Mouse (Mus musculus) kidney, postnatal 0 days (tissue): Measurements from ENCODE around the gene Cdhr4. TPM values are rescaled to one million over a fixed set of nuclear protein-coding genes. Genes with fewer than 3 reads are reported as not detected.

Source experiments
- ATAC-seq: fragments of 200-750 bp; cut with Nextera tagmentation; replicated peaks from 2 replicates; pipeline ENCODE4 v1.8.0; 2017; ENCODE audit warnings: low read depth, moderate number of reproducible peaks, moderate TSS enrichment, moderate library complexity; ENCODE audit not compliant: low FRiP score
- DNase-seq: peaks from one replicate; pipeline ENCODE4 v3.0.0-alpha.2; 2016; ENCODE audit warnings: low spot score
- H3K27ac ChIP-seq: fragments of 300-500 bp; sonication (generic); 2 replicates; pipeline ENCODE4 v1.5.1; 2014; ENCODE audit warnings: mild to moderate bottlenecking
- H3K27me3 ChIP-seq: fragments of 300-500 bp; sonication (generic); 2 replicates; pipeline ENCODE4 v1.6.1; 2014; ENCODE audit warnings: low read length, mixed read lengths; ENCODE audit not compliant: insufficient read depth
- H3K36me3 ChIP-seq: fragments of 300-500 bp; sonication (generic); 2 replicates; pipeline ENCODE4 v1.6.1; 2014; ENCODE audit warnings: low read length, mixed read lengths; ENCODE audit not compliant: insufficient read depth
- H3K4me1 ChIP-seq: fragments of 300-500 bp; sonication (generic); replicated peaks from 2 replicates; pipeline ENCODE4 v1.6.1; 2014; ENCODE audit warnings: antibody characterized with exemption, low read length, mixed read lengths; ENCODE audit not compliant: insufficient read depth
- H3K4me2 ChIP-seq: fragments of 300-500 bp; sonication (generic); 2 replicates; pipeline ENCODE4 v1.6.1; 2014; ENCODE audit warnings: mild to moderate bottlenecking, low read length, moderate library complexity, mixed read lengths
- H3K4me3 ChIP-seq: fragments of 300-500 bp; sonication (generic); replicated peaks from 2 replicates; pipeline ENCODE4 v1.5.1; 2014; ENCODE audit warnings: low read depth, low read length
- H3K9ac ChIP-seq: fragments of 300-500 bp; sonication (generic); 2 replicates; pipeline ENCODE4 v1.6.1; 2014; ENCODE audit warnings: low read depth, low read length
- H3K9me3 ChIP-seq: fragments of 300-500 bp; sonication (generic); replicated peaks from 2 replicates; pipeline ENCODE4 v1.6.1; 2016; ENCODE audit warnings: low read length, inconsistent platforms, mixed read lengths
- CTCF ChIP-seq: IDR thresholded peaks from 2 replicates; pipeline ENCODE4 v1.5.1; 2016; ENCODE audit warnings: antibody characterized with exemption, low read depth, mild to moderate bottlenecking, moderate library complexity
- WGBS: fragments of 180-500 bp; shearing (Covaris S2); extraction: QIAGEN DNeasy Blood & Tissue Kit; methylation state at CpG from one replicate; pipeline ENCODE4 v1.1.7; 2014; 5-methylcytosine and 5-hydroxymethylcytosine counted together
- polyA plus RNA-seq: library from polyadenylated mRNA; unstranded; fragments of >200 nt; fragmentation: Nextera tagmentation; extraction: Ambion mirVana; gene quantifications from 2 replicates; pipeline ENCODE4 v1.2.1, GENCODE M21; 2015

The Cdhr4 gene
- polyA plus RNA-seq, result 2.9 and 4.0 TPM in 2 replicates

DNA sequence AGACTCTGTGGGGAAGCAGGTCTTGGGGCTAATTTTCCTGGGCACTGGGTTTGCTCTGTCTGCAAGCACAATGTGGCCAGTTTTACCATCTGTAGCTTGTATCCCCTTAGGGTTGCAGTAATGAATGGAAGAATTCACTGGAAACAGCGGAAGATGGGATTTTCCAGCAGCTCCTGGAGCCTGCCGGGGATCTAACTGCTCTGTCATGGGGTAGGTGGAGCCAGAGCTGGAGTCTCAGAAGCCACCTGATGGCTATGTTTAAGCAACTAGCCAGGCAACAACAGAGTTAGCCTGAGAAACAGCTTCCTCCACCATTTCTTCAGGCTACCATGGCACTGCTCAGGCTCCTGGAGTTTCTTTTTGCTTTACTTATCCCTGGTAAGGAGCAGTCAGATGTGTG lies at the start of gene Cdhr4:
Gene Cdhr4, plus strand, starts transcription at position 301 of the 400 bp plus-strand sequence.
- WGBS, result 70% methylated on average over 2 of the region's 2 CpGs
- H3K4me2 ChIP-seq, result no peak within 1 kb of the TSS
- no peaks in the 10 kb centered on the region for H3K9me3 ChIP-seq
- H3K4me1 ChIP-seq, result no peaks in the 10 kb centered on the region
- no peak for TF ChIP-seq CTCF
- H3K36me3 ChIP-seq, result no peaks in the 10 kb centered on the region
- H3K4me3 ChIP-seq, result no peak within 1 kb of the TSS
- ATAC-seq (no peak), DNase-seq (no peak)
- H3K27me3 ChIP-seq, result no peaks in the 10 kb centered on the region
- H3K27ac ChIP-seq, result no peak within 1 kb of the TSS
- H3K9ac ChIP-seq, result no peak within 1 kb of the TSS

DNA sequence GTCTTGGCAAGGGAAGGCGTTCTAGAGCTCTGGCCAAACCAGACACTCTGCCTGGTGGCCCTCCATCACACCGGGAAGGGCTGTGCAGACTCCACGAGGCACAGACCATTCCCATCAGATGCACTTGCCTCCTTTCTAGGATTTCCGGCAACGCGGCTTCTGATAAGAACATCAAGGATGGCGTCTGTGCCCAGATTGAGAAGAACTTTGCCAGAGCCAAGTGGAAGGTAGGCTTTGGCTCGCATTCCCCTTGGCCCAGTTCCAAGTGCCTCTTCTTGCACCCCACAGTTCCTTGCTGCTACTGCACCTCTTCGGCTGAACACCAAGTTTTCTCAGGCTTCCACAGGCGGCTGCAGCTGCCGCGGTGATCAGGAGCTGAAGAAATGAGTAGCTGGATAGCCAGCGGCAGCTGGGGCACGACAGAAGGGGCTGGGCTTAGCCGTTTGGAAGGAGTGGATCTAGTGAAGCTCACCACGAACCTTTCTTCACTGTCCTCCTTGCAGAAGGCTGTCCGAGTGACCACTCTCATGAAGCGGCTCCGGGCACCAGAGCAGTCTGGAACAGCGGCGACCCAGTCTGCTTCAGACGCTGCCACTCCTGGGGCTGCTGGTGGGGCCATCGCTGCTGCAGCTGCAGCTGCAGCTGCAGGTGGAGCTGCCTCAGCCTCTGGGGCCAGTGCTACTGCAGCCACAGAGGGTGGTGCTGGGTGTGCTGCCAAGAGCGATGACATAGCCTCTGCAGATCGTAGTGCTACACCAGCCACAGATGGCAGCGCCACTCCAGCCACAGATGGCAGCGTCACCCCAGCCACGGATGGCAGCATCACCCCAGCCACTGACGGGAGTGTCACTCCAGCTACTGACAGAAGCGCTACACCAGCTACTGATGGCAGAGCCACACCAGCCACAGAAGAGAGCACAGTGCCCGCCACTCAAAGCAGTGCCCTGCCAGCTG lies 44.8 kb upstream of the Cdhr4 start:
- no peak overlapping the region for H3K4me3 ChIP-seq
- DNase-seq (no peak), ATAC-seq (no peak)
- no peak overlapping the region for H3K4me2 ChIP-seq
- no peak for TF ChIP-seq CTCF
- no peaks in the 10 kb centered on the region for H3K27me3 ChIP-seq
- no peaks in the 10 kb centered on the region for H3K36me3 ChIP-seq
- no peak overlapping the region for H3K9ac ChIP-seq
- no peaks in the 10 kb centered on the region for H3K9me3 ChIP-seq
- no peaks in the 10 kb centered on the region for H3K4me1 ChIP-seq
- WGBS, result 87% methylated on average over 31 of the region's 31 CpGs
- no peak overlapping the region for H3K27ac ChIP-seq

DNA sequence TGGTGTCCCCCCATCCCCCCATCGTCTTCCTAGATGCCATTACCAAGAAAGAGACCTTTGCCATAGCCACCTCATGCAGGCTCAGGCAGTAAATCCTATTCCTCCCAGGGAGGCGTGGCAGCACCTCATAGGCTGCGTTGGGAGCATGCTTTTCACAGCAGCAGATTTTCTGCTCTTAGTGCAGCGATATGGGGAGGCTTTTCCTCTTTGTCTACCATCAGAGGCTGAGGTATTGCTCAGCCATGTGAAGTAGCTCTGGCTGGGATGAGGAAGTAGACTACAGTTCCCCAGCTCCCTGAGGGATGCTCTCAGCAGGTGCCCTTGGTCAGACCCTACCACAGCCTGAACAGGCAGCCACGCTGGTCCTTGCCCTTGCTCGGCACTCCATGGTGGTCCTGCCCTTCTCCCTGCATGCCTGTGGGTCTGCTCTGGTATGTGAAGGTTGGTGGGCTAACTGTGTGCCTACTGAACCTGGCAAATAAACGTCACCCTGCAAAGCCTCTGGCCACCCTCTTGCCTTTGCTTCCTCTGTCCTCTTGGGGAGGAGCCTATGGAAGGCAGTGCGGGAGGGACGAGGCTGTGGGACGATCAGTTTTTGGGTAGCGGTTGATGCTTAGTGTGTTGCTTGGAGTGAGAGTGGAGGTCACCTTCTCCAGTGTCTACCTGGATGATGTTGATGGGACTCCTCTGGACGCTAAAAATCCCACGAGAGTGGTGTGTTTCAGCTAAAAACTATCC lies 42.9 kb upstream of the Cdhr4 start:
- no peak overlapping the region for H3K4me3 ChIP-seq
- ATAC-seq (no peak), DNase-seq (no peak)
- no peaks in the 10 kb centered on the region for H3K4me1 ChIP-seq
- 83% methylated on average over 13 of the region's 13 CpGs for WGBS
- no peak overlapping the region for H3K27ac ChIP-seq
- no peaks in the 10 kb centered on the region for H3K9me3 ChIP-seq
- no peaks in the 10 kb centered on the region for H3K27me3 ChIP-seq
- no peak overlapping the region for H3K4me2 ChIP-seq
- no peak overlapping the region for H3K9ac ChIP-seq
- TF ChIP-seq CTCF, result no peak
- H3K36me3 ChIP-seq, result no peaks in the 10 kb centered on the region

DNA sequence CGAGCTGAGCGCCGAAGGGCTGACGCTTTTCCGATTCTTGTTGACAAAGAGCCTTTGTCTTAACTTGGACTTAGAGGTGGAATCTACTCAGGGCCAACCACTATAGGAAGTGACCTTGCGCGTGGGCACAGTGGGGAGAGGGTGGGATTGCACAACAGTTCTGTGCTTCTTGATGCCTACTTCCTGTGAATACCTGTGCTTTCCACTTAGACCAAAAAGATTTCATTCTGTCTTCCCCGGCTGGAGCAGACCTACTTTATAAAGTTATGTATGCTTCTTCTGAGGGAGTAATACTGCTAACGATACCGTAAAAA lies 42.4 kb upstream of the Cdhr4 start, which contains the start of gene Traip:
Gene Traip, plus strand, starts transcription at position 215 of the 314 bp plus-strand sequence.
- no peaks in the 10 kb centered on the region for H3K27me3 ChIP-seq
- peak within 1 kb of the TSS; percentile 58 for H3K4me3 ChIP-seq
- peak within 1 kb of the TSS; percentile 71 for H3K4me2 ChIP-seq
- peak within 1 kb of the TSS; percentile 55 for H3K9ac ChIP-seq
- H3K4me1 ChIP-seq, result no peaks in the 10 kb centered on the region
- no peak for TF ChIP-seq CTCF
- no peaks in the 10 kb centered on the region for H3K9me3 ChIP-seq
- no peaks in the 10 kb centered on the region for H3K36me3 ChIP-seq
- 90% methylated on average over 10 of the region's 10 CpGs for WGBS
- H3K27ac ChIP-seq, result 0 out of 2 replicates have a peak within 1 kb of the TSS, but pooled peaks have one; percentile 38
- ATAC-seq (no peak), DNase-seq (no peak)

DNA sequence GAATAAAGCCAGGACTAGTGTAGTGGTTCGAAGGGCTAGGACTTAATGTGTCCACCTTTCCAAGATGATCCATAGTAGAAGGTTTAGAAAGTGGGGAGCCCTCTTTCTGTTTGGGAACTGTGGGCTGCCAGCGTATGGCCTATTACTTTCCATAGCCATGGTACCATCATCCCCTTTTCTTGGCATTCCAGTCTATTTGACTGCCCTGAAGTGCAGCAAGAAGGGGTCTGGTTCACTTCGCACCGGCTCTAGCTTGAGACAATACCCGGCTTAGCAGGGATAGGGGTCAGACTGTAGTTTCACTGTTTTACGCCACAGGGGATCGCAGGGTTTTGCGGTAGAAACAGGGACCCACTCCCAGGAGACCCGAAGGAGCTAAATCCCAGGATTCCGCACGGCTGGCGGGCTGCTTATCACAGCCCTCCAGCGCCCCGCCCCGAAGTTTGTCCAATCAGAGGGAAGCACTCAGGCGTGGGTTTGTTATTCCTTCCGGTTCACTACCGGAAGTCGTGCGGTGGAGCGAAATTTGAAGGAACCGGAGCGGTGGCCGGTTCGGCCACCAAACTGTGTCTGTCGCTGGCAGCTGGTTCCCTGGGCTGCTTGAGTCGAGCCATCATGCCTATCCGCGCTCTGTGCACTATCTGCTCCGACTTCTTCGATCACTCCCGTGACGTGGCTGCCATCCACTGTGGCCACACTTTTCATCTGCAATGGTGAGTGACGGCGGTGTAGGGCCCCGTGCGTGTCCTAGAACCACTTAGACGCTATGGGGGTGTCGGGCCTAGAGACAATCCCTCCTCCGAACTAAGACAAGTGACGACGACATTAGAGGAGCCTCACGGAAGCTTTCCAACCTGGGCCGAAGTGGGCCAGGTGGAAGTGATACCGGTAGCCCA lies 41.6 kb upstream of the Cdhr4 start:
- Histone ChIP-seq H3K4me3 (peak overlapping the region; percentile 58), H3K27me3 (no peaks in the 10 kb centered on the region), H3K36me3 (no peaks in the 10 kb centered on the region), H3K9me3 (no peaks in the 10 kb centered on the region), H3K4me1 (no peaks in the 10 kb centered on the region), H3K4me2 (peak overlapping the region; percentile 71), H3K27ac (0 out of 2 replicates have a peak overlapping the region, but pooled peaks have one; percentile 38), H3K9ac (peak overlapping the region; percentile 55)
- 19% methylated on average over 45 of the region's 45 CpGs for WGBS
- peak; percentile 96 for DNase-seq
- TF ChIP-seq CTCF, result no peak
- peak; percentile 93 for ATAC-seq
